Mouse (Mus musculus) adrenal gland, postnatal 36 days (tissue): ENCODE data around the gene Rcsd1. TPM values are rescaled to one million over a fixed set of nuclear protein-coding genes. Genes with fewer than 3 reads are reported as not detected.

ENCODE experiments used
- DNase-seq, 2 experiments: peaks; one replicate each; pipeline ENCODE4 v3.0.0; 2021; ENCODE audit warnings: mixed read lengths in 1 of 2
- total RNA-seq, 2 experiments: library from RNA; stranded (reverse); gene quantifications; 2 replicates each; pipeline ENCODE4 v1.2.3; 2021

Gene Rcsd1
- total RNA-seq, 2 experiments from 2014 or later, result 12.4 to 20.2 TPM

DNA sequence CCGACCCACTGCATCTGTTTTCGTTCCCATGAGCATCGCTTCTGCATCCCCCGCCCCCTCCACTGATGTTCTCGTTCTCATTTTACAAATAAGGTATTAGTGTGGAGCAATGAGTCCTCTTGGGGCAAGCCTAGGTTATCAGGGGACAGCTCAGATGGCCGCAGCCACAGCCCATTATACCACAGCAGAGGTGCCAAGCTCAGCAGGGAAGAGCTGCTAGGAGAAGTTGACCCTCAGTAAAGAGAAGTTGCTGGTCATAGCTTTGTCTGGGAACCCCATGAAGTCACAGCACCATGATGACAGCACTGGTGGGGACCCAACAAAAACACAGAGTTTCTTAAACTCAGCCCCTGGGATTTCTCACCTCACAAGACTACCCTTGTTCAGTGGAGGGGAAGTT is 47.8 kb downstream of the Rcsd1 start:
- DNase-seq, result no peak

- DNase-seq, result no peak
Observed at GRCm38 (mm10) chr1:165661191-165661590, 48.4 kb downstream of the Rcsd1 start.

DNA sequence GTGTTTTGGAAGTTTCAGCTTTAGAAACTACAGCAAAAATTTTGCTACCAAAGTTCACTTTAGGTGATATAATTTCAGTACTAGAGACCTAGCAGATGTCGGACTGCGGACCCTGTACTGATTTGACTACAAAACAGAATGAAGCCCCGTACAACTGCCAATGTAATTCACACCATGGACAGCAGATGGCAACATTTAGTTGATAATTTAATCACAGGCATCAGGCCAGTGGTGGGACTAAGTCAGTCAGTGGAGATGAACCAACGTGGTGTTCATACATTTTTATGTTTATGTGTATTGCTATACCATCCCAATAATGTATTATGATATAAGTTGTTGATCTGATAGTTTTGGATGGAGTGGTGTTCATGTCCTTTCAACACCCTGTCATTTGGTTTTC is 48.8 kb downstream of the Rcsd1 start:
- DNase-seq, result peak in 1 of 2 experiments; percentile 50

DNA sequence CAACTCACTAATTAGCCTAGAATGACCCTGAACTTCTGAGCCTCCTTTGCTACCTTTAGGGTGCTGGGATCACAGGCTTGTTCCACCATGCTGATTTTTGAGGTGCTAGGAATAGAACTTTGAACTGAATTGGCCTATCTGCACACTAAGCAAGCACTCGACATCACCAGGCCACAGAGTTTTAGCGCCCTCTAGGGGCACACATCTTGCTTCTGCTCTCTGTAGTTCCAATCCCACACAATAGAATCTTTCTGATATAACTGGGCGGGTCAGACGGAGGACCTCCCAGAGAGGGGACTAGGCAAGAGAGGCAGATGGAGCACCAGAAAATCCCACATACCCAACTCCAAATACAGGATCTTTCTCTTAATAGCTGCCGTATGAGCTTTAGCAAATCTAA is 51.0 kb downstream of the Rcsd1 start:
- peak; percentile 78 to 85 for DNase-seq

DNA sequence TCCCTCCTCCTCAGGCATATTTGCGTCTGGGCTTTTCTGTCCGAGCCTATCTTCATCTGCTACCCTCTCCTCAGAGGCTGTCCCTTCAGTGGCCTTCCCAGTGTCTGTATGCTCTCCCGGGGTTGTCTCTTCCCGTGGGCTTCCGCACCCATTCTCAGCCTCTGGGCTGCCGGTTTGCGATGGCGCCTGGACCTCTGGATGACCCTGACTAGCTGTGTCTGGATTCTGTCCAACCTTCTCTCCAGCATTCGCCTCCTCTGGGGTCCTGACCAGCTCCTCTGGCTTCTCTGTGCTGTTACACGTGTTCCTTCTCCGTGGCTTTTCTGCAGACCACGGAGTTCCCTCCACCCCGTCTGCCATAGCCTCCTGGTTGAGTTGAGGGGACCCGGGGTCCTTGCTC is 54.1 kb downstream of the Rcsd1 start:
- DNase-seq, result peak in 1 of 2 experiments; percentile 26

DNA sequence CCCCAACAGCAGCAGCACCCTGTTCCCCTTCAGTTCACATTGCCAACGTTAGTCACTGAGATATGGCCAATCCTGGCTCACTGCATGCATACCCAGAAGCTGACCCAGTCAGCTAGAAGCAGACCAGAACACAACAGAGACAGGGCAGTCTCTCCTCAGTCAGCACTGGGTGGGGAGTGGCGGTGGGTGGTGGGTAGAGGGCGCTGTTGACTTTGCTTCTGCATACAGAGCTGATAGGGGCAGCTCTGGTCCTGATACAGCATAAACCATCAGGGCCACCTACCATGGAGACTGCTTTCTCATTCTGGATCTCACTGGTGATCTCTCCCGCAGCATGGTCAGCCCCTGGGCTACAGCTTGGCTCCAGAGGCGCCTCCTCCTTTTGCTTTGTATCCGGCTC is 54.5 kb downstream of the Rcsd1 start:
- DNase-seq, result peak; percentile 41 to 62

DNA sequence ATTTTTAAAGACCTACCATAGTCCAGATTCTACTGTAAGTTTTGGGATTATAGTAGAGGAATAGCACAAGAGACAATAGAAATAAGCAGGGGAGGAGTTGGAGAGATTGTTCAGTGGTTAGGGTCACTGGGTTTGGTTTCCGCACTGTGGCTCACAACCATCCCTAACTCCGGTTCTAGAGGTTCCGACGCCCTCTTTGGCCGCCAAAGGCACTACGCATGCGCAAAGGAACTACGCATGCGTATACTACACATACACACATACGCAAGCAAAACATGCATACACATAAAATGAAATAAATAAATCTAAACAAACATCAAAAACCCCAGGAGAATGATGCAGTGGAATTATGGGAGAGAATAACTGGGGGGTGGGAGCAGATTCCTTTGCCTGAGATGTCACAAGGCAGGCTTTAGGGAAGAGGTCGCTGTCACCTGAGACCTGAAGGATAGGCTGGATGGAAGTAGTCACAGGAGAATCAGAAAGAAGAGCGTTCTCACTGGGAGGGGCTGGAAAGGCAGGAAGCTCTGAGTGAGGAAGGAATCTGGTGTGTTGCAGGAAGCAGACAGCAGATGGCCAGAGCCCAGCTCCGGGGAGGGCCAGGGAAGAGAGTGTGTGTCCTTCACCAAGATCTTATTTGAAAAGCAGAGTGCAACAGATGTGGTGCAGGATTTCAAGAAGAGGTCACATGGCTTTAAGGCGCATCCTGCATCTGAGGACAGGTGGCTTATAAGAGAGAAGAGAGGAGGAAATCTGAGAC is 56.3 kb downstream of the Rcsd1 start:
- DNase-seq, result peak; percentile 28 to 41

DNA sequence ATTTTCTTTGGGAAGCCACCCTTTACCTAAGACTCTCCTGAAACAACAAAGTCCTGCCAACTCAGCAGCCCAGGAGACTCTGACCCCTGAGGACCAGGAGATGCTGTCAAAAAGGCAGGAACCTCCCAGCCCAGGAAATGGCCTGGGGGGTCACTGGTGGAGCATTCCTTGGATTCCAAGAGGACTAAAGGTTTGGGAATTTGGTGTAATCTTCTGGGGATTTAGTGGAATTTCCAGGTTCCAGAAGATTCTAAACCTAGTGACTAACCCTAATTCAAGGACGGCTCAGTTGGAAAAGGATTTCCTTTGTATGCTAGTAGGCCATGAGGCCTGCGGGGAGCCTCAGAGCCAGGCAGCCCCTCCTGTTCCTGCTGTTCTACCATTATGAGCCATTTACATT is 57.0 kb downstream of the Rcsd1 start:
- DNase-seq, result peak in 1 of 2 experiments; percentile 29

DNA sequence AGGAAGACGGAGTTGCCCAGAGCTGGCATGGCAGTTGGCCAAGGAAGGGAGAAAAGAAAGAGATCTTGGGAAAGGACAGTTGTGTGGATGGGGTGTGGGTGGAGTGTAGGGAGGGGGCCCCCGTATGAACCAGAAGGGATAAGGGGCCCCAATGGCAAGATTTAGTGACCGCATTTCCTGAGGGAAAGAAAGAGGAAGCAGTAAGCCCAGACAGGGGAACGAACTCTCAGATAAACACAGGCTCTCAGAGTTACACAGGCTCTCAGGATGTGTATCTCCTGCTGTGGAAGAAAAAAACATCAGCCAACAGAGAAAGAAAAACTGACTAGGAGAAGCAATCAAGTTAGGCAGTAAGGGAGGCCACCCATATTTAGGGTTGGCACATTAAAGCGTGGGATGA is 58.4 kb downstream of the Rcsd1 start:
- DNase-seq, result no peak

DNA sequence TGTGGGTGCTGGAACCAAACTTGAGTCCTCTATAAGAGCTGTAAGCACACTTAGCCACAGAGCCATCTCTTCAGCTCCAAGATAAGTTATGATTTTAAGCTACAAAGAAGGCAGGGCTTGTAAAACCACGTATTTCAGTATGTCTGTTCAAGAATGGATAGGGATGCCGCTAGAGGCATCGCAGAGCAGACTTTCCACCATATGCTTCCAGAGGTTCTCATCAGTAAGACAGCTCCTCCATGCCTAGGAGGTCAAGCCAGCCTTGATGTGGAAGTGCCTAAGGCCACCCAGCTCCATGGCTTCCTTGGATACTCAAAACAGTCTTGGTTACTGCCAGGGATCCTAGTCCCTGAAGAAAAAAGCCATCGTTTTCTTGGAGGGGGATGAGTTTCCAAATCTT is 64.5 kb downstream of the Rcsd1 start:
- no peak for DNase-seq

DNA sequence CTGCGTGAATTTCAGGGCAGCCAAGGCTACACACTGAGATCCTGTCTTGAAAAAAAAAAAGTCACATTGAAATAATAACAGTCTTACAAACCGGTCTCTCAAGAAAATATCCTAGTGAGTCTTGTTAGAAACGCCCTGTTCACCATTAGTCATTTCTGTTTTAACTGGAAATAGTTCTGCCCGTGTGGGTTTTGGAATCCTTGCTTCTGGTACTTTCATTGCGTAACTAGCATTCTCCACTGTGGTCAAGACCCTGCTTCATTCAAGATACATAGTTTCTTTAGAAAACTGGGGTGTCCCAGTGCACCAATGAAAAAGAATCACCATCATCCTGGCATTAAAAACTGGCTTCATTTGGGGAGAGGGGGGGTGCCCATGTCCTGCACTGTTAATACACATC is 65.8 kb downstream of the Rcsd1 start:
- no peak for DNase-seq

GRCm38 (mm10) chr1:165642780-165643311 is 66.7 kb downstream of the Rcsd1 start:
- peak; percentile 56 to 66 for DNase-seq

- peak; percentile 90 to 92 for DNase-seq
Observed at GRCm38 (mm10) chr1:165641786-165642771, 67.5 kb downstream of the Rcsd1 start.

DNA sequence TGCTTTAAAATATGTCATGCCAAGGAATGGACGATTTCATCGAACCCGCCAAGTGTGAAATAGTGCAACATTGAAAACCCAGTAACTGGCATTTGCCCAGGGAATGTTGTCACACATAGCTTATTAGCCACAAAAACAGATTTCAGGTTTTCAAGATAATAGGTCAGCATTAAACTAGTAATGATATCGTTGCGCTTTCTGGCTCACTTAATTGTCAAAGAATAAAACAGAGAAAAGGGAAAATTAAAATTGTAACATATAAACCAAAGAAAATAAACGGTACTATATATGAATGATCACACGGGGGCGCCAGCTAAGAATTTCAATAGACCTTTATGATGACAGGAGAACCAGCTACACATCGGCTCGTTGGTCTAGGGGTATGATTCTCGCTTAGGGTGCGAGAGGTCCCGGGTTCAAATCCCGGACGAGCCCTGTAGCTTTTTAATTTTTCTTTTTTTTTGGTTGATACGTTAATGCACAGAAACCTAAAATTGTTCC is 68.2 kb downstream of the Rcsd1 start:
- DNase-seq, result peak; percentile 61 to 69

GRCm38 (mm10) chr1:165636289-165636688 is 73.3 kb downstream of the Rcsd1 start:
- no peak for DNase-seq

DNA sequence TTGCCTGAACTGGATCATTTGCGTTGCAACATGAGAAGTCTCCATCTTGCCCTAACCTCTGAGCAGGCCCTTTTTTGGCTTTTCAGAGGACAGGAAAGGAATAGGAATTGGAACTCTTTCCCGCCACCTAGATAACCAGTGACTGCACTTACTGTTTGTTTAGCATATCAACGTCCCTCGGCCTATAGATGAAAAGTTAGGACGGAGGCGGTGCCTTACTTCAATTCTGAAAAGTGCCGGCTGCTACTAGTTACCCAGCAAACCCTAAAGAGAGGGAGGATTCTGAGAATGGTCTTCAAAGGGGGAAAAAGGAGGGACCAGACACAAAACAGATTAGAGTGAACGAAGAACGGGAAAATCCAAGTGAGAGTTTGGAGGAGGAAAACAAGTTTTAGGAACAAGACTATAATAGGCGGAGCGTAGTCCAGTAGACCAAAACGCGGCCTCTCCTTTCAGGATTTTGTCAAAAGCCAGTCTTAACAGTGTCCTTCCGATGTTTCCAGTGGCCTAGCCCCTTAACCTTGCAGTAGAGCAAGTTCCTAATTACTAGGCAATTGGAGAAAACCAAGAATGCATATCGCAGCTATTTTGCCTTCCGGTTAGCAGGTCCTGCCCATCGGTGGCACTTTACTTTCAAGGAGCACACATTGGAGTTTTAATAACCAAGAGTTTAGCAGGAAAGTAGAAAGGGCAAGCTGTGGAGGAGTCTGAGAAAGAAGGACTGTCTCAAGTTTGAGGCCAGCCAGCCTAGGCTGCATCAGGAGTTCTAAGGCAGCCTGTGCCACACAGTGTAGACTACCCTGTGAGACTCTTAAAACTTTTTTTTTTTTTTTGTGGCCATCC is 74.3 kb downstream of the Rcsd1 start:
- DNase-seq, result no peak

DNA sequence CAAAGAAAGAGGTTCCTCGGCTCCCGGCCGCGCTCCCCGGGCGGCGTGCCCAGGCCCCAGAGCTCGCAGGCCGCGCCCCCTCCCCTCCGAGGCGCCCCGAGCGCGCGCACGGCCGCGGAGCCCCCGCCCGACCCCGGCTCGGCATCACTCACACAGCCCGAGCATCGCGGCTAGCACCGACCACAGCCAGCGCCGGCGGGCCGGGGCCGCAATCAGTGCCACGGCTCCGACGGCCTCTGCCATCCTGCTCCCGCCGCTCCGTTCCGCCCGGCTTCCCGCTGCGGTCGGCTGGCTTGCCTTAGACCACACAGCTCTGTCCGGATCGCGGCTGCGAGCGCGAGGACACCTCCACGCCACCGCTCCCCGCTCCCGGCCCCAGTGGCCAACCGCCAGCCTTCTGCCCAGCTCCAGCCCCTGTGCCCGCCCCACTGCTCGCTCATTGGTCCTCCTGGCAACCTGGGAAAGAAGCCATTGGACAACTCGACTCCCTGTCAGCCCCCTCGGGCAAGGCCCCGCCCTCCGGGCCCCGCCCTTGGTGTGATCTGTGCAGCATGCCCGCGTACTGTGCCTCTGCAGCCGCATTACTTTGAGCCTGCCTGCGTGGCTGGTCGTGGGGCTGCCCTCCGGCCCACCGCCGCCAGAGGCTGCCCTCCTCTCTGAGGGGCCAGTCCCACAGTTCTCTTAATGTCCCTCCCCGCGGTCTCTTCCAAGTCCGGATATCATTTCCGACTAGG is 75.2 kb downstream of the Rcsd1 start, which contains the start of gene Mpzl1:
Gene Mpzl1 (minus strand): TSS at position 388 of the 734 bp plus-strand sequence.
- DNase-seq, result peak; percentile 100

DNA sequence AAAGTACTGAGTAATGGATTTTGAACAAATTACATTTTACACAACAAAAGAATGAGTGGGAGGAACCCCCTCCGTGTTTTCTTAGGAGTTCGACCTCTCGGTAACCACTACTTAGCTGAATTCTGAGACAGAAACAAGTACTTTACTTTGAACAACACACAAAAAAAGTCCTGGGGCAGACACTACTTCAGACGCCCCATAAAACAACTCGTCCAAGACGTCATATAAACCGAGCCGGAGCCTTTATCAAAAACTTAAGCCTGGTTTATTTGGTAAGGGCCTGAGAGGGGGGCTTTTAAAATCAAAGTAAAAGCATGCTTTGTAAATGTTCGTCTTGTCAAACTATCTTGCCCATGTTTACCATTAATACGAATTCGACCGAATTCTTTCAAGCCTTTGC is 76.2 kb downstream of the Rcsd1 start:
- DNase-seq, result no peak

- DNase-seq, result no peak
Observed at GRCm38 (mm10) chr1:165631136-165631535, 78.4 kb downstream of the Rcsd1 start.

DNA sequence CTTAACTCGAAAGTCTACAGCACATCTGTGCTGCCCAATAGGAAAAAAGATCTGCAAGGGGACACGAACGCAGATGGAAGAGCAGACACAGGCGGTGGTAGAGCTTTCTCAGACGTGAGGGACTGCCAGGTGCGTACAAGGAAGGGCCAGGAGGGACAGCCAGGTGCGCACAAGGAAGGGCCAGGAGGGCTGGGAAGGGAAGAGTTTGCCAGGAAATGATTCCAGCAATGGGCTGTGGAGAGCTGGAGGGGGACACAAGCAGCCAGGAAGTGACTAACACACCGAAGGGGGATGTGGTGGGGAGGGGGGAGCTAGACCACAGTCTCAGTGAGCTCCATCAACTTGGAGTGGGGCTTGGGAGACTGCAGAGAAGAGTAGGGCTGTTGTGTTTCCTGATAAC is 79.6 kb downstream of the Rcsd1 start:
- no peak for DNase-seq

GRCm38 (mm10) chr1:165628603-165629002 is 81.0 kb downstream of the Rcsd1 start:
- DNase-seq, result no peak
